Mouse (Mus musculus): Measurements from ENCODE around the gene Spsb2. TPM values are rescaled to one million over a fixed set of nuclear protein-coding genes. Genes with fewer than 3 reads are reported as not detected.

Spsb2 gene
- total RNA-seq, 1 experiment from 2014 or later = 11.0 TPM

GRCm38 (mm10) chr6:124831649-124832048 lies 23.2 kb downstream of the Spsb2 start:
- no peak for ATAC-seq (replicated peaks in 1 of 2; ENCODE audit: insufficient read depth in 1 of 2, low FRiP score in 2 of 2, low TSS enrichment in 1 of 2, low read depth in 1 of 2, poor library complexity in 2 of 2, severe bottlenecking in 2 of 2)

DNA sequence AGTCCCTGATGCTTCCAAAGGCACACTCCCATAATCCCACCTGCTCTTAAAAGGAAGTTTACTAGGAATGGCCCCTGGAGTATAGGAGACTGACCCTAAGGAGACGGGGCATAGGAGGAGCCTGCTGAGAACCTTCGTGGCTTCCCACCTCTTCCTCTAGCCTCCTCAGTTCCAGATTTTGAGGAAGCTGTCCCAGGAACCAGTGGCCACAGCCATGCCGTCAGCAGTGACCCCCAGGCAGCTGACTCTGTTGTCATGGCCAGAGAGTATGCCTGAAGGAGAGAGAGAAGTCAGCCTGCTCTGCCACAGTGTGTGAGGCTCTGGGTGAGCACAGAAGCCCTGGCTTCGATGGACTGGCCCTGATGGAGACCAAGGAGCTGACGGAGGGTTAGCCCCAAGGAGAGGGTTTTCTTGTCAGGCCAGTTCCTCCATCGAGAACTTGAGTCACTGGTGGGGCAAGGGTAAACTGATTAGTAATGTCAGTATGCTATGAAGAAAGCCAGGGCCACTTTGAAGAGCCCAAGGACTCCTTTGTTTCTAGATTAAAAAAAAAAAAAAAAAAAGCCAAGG lies 26.1 kb downstream of the Spsb2 start:
- no peak for ATAC-seq (replicated peaks in 1 of 2; ENCODE audit: insufficient read depth in 1 of 2, low FRiP score in 2 of 2, low TSS enrichment in 1 of 2, low read depth in 1 of 2, poor library complexity in 2 of 2, severe bottlenecking in 2 of 2)

DNA sequence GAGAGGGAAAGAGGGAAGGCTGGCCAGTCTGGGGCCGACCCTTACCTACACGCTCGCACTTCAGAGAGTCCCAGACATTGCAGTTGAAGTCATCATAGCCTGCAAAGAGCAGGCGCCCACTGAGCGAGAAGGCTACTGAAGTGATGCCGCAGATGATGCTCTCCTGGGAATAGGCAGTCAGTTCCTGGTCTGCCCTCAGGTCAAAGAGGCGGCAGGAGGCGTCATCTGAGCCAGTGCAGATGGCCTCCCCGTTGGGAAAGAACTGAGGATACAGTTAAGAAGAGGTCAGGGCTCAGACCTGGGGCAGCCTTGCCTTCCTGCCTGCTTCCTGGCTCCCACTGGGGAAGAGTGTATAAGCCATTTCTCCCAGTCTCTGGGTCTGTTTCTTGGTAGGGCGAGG lies 27.1 kb downstream of the Spsb2 start:
- no peak for ATAC-seq (replicated peaks in 1 of 2; ENCODE audit: insufficient read depth in 1 of 2, low FRiP score in 2 of 2, low TSS enrichment in 1 of 2, low read depth in 1 of 2, poor library complexity in 2 of 2, severe bottlenecking in 2 of 2)

GRCm38 (mm10) chr6:124836411-124836810 lies 27.9 kb downstream of the Spsb2 start:
- ATAC-seq (replicated peaks in 1 of 2; ENCODE audit: insufficient read depth in 1 of 2, low FRiP score in 2 of 2, low TSS enrichment in 1 of 2, low read depth in 1 of 2, poor library complexity in 2 of 2, severe bottlenecking in 2 of 2) = no peak

DNA sequence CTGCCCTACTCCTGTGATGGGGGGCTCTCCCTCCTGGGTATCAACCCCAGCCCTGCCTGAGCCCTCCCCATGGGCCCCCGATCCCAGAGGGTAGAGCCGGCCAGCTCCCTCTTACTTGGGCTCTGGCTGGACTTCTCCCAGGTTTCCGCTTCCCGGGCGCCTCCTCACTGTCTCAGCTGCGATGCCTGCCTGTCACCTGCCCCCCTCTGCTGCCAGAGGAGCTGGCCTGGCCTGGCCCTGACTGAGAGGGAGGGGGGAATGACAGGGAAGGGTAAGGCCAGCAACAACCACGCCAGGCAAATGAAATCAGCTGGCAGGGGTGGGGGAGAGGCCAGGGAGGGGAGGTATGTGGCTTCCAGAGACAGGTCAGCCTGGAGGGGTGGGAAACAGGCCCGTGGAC lies 31.3 kb downstream of the Spsb2 start:
- ATAC-seq (replicated peaks in 1 of 2; ENCODE audit: insufficient read depth in 1 of 2, low FRiP score in 2 of 2, low TSS enrichment in 1 of 2, low read depth in 1 of 2, poor library complexity in 2 of 2, severe bottlenecking in 2 of 2) = no peak

DNA sequence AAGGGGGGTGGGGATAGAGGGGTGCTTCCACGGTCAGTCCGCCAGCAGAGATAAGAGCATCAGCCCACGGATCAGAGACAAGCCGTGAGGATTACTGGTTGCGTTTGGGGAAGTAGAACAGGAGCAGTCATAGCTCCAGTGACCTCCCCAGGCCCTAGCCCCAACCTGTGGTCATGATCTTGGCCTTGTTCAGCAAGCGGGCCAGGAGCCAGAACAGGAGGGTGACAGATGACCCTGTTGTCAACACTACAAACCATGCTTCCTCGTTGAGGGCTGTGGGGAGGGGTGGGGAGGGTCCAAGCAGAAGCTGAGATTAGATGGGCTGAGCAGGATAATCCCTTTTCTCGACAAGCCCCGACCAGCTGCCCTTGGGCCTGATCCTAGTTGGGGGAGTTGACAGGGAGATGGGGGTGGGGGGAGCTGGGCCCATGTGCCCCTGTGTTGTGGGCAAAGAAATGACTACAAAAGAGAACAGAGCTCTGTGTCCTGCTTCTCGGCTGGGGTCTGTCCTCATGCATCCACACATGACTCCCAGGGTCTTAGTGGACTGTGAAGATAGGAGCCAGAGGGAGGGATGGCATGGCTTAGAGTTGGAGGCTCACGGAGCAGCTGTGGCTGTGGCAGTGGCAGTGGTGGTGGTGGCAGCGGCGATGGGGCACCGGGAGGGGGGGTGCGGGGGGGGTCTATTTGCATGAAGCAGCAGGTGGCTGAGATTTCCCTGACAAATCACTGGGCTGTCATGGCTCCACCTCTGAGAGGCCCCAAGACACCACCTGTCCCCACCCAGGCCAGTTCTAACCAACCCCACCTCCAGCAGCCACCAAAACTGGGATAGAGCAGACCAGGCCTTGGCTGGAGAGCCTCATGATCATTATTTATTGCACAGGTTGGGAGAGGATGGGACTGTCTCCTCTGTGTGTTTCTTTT lies 32.0 kb downstream of the Spsb2 start, which contains the start of gene Gnb3:
TSS of gene Gnb3 (minus strand) at position 35 of the 927 bp plus-strand sequence.
- peak; percentile 54 to 65 for ATAC-seq (replicated peaks in 1 of 2; ENCODE audit: insufficient read depth in 1 of 2, low FRiP score in 2 of 2, low TSS enrichment in 1 of 2, low read depth in 1 of 2, poor library complexity in 2 of 2, severe bottlenecking in 2 of 2)

DNA sequence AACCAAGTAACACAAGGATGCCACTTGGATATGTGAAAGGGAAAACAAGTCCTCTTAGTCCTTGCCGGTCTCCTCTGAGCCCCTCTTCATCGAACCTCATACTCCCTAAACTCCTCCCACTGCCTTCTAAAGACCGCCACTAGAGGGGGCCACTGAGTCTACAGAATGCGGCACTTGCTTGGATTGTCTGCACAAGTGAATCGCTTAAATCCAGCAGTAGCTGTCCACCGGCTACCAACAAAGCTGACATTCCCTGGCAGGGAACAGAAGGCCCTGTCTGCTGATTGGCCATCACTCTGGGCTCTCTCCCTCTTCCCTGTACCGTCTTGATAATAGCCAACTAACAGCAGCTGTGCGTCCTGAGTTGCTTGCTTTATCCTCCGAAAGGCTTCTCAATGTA lies 38.8 kb downstream of the Spsb2 start:
- peak; percentile 78 to 90; a peak in 3 of 4 replicates for ATAC-seq (replicated peaks in 1 of 2; ENCODE audit: insufficient read depth in 1 of 2, low FRiP score in 2 of 2, low TSS enrichment in 1 of 2, low read depth in 1 of 2, poor library complexity in 2 of 2, severe bottlenecking in 2 of 2)

DNA sequence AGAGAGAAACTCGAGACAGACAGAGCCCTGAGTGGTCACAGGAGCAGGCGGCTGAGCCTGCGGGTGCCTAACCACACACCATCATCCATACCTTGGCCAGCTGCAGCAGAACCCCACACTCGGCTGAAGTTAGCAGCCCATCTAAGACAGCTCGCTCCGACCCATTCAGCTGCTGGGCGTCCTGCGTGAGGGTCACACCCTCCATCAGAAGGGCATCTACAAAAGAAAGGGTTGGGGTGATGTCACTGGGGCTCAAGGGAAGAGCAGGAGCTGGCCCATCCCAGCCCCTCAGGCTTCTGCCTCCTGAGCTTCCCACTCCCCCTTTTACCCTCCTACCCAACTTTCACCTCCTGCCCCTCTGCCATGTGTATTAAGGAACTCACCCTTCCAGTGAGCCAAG lies 42.1 kb downstream of the Spsb2 start:
- no peak for ATAC-seq (replicated peaks in 1 of 2; ENCODE audit: insufficient read depth in 1 of 2, low FRiP score in 2 of 2, low TSS enrichment in 1 of 2, low read depth in 1 of 2, poor library complexity in 2 of 2, severe bottlenecking in 2 of 2)

- ATAC-seq (replicated peaks in 1 of 2; ENCODE audit: insufficient read depth in 1 of 2, low FRiP score in 2 of 2, low TSS enrichment in 1 of 2, low read depth in 1 of 2, poor library complexity in 2 of 2, severe bottlenecking in 2 of 2) = no peak
Measured at GRCm38 (mm10) chr6:124854647-124855046, 46.2 kb downstream of the Spsb2 start.

DNA sequence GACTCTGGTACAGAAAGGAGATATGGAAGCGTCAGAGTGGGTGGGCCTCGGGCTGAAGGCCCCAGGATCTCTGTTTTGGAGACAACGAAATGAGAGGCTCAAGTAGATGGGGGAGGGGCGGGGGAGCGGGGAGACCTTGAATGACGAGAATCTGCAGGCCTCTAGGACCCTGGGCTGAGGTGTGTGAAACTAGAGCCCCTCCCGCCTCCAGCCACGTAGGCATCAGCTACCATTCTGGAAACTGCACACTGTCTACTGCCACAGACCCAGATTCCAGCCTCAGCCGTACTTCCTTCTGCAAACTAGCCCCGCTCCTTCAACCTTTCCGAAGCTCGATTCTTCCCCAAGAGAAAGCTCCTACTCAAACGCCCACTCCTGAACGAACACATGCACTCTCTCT lies 47.9 kb downstream of the Spsb2 start:
- ATAC-seq (replicated peaks in 1 of 2; ENCODE audit: insufficient read depth in 1 of 2, low FRiP score in 2 of 2, low TSS enrichment in 1 of 2, low read depth in 1 of 2, poor library complexity in 2 of 2, severe bottlenecking in 2 of 2) = no peak

DNA sequence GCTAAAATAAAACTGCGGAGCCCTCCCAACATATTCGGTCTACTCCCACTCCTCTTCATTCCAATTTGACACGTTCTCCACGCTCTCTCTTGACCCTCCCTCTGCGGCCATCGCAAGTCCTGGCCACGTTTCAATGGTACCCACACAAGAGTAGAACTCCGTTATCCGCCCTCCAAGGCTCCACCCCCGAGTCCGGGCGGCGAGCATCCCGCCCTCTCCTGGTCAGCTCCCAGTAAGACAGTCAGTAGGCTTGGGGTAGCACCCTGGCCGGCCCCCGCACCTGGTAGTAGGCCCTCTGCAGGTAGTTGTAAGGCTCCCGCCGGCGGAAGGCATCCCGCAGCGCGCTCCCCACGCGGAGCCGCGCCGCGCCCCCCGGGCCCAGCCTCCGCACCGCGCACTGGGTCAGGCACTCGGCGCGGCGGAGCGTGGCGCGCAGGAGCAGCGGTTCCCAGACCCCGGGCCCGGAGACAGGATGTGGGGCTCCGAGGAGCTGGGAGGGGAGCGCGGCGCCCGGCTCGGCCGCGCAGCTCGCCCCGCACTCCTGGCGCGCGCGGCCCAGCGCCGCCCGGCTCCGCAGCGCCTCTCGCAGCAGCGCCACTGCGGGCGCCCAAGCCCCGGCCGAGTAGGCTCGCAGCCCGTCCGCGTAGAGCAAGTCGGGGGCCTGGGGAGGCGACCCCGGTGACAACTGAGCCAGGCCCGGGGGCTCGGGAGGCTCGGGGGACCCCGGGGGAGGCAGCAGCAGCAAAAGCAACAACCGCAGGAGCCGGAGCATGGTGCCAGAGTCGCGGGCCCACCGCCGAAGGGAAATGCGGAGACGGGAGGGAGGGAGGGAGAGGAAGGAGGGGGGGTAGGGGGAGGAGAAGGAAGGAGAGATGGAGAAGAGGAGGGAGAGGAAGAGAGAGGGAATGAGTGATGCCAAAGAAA lies 48.7 kb downstream of the Spsb2 start, which contains the start of gene P3h3:
TSS of gene P3h3 (minus strand) at position 837 of the 924 bp plus-strand sequence.
- ATAC-seq (replicated peaks in 1 of 2; ENCODE audit: insufficient read depth in 1 of 2, low FRiP score in 2 of 2, low TSS enrichment in 1 of 2, low read depth in 1 of 2, poor library complexity in 2 of 2, severe bottlenecking in 2 of 2) = peak; percentile 69 to 87

DNA sequence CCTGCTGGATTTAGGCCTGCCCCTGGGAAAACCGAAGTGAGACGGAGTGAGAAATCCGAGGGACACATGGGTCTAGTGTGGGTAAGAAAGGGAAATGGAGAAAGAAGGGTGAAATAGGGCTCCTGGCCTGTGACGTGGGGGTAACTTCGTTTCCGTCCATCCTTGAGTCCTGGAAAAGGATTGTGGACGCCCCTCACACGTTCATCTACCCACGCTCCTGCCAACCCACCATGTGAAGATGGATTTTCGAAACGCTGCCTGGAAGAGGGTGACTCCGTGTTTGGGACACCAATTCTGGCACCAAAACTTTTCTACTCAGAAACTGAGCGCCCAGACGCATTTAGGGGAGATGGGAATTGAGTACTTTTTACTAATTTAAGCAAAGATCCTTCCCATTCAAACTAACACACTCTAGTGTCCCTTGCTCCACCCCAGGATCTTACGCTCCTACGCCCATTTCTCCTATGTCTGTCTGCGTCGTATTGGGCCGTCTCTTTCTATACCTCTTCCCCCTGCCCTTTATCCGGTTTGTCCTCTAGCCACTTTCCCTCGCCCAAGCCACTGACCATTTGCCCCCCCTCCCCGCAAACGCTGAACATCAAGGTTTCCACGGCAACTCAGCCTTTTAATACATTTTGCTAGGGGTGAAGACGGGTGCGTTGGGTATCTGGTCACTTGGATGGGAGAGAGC lies 49.5 kb downstream of the Spsb2 start:
- no peak for ATAC-seq (replicated peaks in 1 of 2; ENCODE audit: insufficient read depth in 1 of 2, low FRiP score in 2 of 2, low TSS enrichment in 1 of 2, low read depth in 1 of 2, poor library complexity in 2 of 2, severe bottlenecking in 2 of 2)

- no peak for ATAC-seq (replicated peaks in 1 of 2; ENCODE audit: insufficient read depth in 1 of 2, low FRiP score in 2 of 2, low TSS enrichment in 1 of 2, low read depth in 1 of 2, poor library complexity in 2 of 2, severe bottlenecking in 2 of 2)
Measured at GRCm38 (mm10) chr6:124858561-124859318, 50.3 kb downstream of the Spsb2 start.

DNA sequence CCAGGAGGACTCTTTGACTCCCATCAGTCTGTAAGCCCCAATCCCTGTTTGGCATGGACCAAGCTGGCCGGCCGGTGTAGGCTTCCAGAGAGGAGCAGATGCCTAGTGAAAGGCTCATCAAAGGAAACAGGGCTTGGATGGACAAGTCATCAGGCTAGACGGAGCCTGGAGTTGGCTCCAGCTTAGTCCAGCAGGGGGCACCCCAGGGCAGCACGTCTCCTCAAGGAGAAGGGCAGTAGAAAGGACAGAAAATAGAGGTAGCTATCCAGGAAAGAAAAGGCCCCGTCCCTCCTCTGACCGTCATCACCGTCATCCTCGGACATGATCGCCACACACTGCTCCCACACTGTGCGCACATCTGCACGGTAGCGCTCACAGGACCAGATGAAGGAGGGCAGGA lies 51.3 kb downstream of the Spsb2 start:
- ATAC-seq (replicated peaks in 1 of 2; ENCODE audit: insufficient read depth in 1 of 2, low FRiP score in 2 of 2, low TSS enrichment in 1 of 2, low read depth in 1 of 2, poor library complexity in 2 of 2, severe bottlenecking in 2 of 2) = peak; percentile 64 to 65; a peak in 3 of 4 replicates
